Mouse (Mus musculus) frontal cortex, adult 2 months (tissue): ENCODE results near the gene Sh3d19. TPM values are rescaled to one million over a fixed set of nuclear protein-coding genes. Genes with fewer than 3 reads are reported as not detected.

Source experiments
- DNase-seq, 2 experiments: peaks; one replicate each; pipeline ENCODE4 v3.0.0; 2022; ENCODE audit warnings: low spot score in 1 of 2; ENCODE audit errors: extremely low spot score in 1 of 2
- polyA plus RNA-seq: library from polyadenylated mRNA; depleted of rRNA; stranded (reverse); fragments of >200 nt; gene quantifications from 2 replicates; pipeline ENCODE4 v1.2.3, GENCODE M21; 2012

Sh3d19 gene
- polyA plus RNA-seq, 1 experiment, result 13.5 TPM

GRCm38 (mm10) chr3:86122156-86122555 lies 151.2 kb downstream of the Sh3d19 start:
- no peak for DNase-seq

- DNase-seq, result no peak
Observed at GRCm38 (mm10) chr3:86123251-86123746, 152.4 kb downstream of the Sh3d19 start.

GRCm38 (mm10) chr3:86129757-86130156 lies 158.8 kb downstream of the Sh3d19 start:
- DNase-seq, result peak in 1 of 2 experiments; percentile 91

- no peak for DNase-seq
Observed at GRCm38 (mm10) chr3:86134939-86135638, 164.2 kb downstream of the Sh3d19 start.

- DNase-seq, result no peak
Observed at GRCm38 (mm10) chr3:86135886-86136563, 165.1 kb downstream of the Sh3d19 start.

- no peak for DNase-seq
Observed at GRCm38 (mm10) chr3:86136936-86137574, 166.1 kb downstream of the Sh3d19 start.

- no peak for DNase-seq
Observed at GRCm38 (mm10) chr3:86139660-86140059, 168.8 kb downstream of the Sh3d19 start.

GRCm38 (mm10) chr3:86141366-86141765 lies 170.5 kb downstream of the Sh3d19 start:
- no peak for DNase-seq

- DNase-seq, result no peak
Observed at GRCm38 (mm10) chr3:86141886-86142262, 171.0 kb downstream of the Sh3d19 start.

- peak; percentile 95 to 100 for DNase-seq
Observed at GRCm38 (mm10) chr3:86142263-86142933, 171.5 kb downstream of the Sh3d19 start, which contains the start of gene Rps3a1. Gene Rps3a1 (minus strand): TSS chr3:86142702.

GRCm38 (mm10) chr3:86142934-86143317 lies 172.0 kb downstream of the Sh3d19 start:
- no peak for DNase-seq

GRCm38 (mm10) chr3:86143343-86143742 lies 172.4 kb downstream of the Sh3d19 start:
- no peak for DNase-seq

- no peak for DNase-seq
Observed at GRCm38 (mm10) chr3:86149063-86149462, 178.2 kb downstream of the Sh3d19 start.

- no peak for DNase-seq
Observed at GRCm38 (mm10) chr3:86149521-86149920, 178.6 kb downstream of the Sh3d19 start.

- DNase-seq, result no peak
Observed at GRCm38 (mm10) chr3:86168841-86169425, 198.0 kb downstream of the Sh3d19 start.

GRCm38 (mm10) chr3:86179714-86180113 lies 208.8 kb downstream of the Sh3d19 start:
- DNase-seq, result no peak
